Mouse (Mus musculus): ENCODE data around the gene Il17re.
A peak's percentile ranks its signal among the peaks of the same experiment; 100 is the strongest.

Il17re gene

DNA sequence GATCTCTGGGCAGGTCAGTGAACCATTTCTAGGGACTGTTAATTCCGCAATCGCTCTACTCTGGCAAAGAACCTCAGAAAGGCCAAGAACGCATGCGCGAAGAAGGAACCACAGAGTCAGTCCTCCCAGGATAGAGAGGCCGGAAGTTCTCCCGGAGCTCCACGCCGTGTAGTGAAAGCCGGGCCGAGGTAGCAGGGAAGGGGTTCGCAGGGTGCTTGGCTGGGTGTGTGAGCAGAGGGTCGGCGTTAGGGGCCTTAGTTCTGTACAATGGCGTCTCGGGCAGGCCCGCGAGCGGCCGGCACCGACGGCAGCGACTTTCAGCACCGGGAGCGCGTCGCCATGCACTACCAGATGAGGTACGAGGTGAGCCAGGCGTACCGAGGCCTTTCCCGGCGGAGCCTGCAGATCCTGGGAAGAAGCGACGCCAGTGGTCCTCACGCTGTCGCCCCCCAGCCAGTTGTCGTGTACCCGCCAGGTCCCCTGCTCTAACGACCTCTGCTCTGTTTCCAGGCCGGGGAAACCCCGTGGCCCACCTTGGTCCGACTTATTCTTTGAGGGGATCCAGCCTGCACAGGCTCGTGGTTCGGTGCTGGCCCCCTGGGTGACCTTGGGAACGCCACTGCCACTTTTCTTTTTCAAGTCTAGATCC lies 15.7 kb upstream of the Il17re start, which contains the start of gene Jagn1:
Gene Jagn1, plus strand, starts transcription at position 128 of the 649 bp plus-strand sequence.
- peak; percentile 87 for DNase-seq (ENCODE audit: extremely low read depth, insufficient read length, low spot score)

DNA sequence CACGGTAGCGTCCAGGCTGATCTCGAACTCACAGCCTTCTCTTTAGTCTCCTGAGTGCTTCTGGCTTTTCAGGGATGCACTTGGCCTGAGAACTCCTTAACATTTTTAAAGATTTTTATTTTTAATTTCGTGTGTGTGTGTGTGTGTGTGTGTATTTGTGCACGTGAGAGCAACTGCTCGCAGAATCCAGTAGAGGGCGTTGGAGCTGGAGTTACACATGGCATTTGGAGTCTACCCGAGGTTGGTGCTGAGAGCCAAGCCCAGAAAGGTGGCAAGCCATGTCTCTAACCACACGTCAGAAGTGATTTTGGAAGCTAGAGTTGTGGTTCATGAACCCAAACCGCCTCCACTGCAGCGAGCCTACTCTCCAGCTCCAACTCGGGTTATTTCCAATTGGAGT lies 15.2 kb upstream of the Il17re start:
- DNase-seq (ENCODE audit: extremely low read depth, insufficient read length, low spot score) = no peak

DNA sequence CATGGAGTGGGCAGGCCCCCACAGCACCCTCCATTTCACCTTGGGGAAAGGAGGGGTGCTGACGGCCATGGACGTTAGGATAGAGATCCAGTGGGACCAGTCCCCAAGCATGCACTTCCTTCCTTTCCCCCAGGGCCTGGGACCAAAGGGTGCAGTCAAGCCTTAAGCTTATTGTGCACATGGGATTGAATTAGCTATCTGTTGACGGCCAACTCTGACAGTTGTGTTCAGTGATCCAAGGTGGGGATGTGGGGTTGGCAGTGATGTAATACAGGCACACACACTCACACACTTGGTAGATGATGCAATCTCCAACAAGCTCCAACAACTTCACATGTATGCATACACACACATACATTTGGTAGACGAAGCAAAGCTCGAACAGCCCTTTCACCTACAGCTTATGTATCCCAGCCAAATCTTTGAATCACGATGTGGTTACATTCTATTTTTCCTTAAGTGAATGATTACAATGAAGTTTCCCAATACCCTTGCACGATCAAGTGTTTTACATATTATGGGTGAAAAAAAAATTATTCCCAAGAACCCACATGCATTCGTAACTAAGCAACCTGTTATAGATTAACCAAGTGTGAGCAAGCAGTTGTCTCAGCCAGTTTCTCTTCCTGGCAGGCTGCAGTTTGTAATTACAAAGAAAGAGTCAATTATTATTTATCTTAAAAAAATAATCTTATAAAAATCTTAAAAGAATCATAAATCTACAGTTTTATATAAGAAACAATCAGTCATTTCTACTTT lies 13.9 kb upstream of the Il17re start:
- DNase-seq (ENCODE audit: extremely low read depth, insufficient read length, low spot score) = no peak

DNA sequence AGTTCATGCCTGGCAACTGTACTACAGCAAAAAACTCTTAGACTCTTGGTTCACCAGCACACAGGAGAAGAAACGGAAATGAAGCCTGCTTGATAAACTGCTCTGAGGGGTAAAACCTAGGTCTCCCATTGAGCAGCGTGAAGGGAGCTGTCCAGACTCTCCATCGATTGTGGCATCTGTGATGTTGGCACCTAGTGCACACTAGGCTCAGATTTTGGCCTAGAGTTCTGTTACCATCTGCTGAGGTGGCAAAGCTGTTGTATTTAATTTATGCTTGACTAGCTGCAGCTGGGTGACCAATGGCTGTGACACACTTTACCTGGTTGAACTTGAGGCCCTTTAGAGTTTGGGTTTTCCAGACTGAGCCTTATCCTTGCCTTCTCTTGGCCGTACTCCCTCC lies 10.6 kb upstream of the Il17re start:
- no peak for DNase-seq (ENCODE audit: extremely low read depth, insufficient read length, low spot score)

DNA sequence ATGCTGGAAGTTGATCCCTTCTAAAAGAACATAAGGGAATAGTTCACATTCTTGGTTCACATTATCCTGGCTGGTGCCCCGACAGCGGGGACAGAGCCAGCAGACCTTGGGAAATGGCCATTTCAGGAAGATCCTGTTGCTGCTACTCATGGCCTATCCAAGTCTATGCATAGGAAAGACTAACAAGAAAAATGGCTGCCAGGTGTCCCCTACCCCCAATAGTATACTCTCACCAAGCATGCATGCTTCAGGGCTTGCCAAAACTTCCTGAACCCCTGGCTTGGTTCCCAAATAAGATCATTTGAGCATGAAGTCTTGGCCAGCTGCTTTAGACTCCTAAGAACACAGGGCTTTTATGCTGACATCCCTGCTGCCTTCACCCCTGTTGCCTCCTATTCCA lies 6.4 kb upstream of the Il17re start:
- DNase-seq (ENCODE audit: extremely low read depth, insufficient read length, low spot score) = no peak

DNA sequence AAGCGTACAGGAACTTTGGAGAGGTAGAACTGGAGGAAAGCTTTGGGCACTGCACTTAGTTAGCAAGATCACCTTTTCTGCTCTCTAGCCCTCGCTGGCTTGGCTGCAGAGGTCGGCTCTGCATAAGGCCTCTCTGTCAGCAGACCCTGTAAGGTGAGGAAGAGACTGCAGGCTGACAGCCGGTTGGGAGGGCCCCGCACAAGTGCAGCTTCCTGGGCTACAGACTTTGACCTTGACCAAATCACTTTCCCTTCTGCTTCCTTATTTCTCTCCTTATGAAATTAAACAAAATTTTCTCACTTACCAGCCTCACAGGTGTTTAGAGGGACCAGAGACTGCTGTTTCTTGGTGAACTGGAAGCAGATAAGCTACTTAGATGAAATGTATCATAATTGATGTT lies 3.3 kb upstream of the Il17re start:
- no peak for DNase-seq (ENCODE audit: extremely low read depth, insufficient read length, low spot score)

DNA sequence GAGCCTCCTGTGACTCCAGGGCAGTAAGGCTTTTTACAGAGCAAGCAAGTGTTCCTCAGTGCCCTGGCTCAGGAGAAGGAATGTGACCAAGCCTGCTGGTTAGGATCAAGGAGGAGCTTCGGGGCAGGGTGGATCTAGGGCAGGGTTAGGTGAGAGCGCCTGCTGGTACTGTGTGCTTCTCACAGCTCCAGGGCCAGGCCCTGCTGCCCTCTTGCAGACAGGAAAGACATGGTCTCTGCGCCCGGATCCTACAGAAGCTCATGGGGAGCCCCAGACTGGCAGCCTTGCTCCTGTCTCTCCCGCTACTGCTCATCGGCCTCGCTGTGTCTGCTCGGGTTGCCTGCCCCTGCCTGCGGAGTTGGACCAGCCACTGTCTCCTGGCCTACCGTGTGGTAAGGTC lies 351 bp downstream of the Il17re start:
- DNase-seq (ENCODE audit: extremely low read depth, insufficient read length, low spot score) = no peak

DNA sequence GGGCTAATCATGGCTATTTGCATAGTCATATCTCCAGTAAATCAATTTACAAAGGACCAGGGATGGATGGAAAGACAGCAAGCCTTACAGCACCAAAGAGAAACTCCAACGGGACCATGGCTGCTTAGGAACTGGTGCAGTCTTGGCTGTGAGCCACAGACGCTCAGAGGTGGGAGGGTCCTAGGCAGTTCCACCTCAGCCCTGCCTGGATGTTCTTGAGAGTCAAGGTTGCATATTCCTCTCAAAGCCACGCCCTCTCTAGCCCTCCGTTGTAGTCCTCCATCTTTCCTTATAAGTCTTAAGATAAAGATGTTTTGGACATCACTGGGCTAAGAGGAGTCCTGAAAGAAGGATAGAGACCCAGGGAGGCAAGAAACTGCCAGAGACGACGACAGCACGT lies 5.8 kb downstream of the Il17re start:
- no peak for DNase-seq (ENCODE audit: extremely low read depth, insufficient read length, low spot score)

DNA sequence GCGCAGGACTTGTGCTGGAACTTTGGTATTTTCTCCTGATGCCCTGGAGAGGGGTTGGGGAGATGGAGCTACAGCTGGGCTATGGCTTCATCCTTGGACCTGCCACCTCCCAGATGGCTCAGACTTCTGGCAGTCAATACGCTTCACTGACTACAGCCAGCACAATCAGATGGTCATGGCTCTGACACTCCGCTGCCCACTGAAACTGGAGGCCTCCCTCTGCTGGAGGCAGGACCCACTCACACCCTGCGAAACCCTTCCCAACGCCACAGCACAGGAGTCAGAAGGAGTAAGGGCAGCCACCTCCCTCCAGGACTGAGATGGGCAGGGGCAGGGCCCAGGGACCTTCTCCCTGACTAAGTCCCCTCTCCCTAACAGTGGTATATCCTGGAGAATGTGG lies 7.3 kb downstream of the Il17re start:
- DNase-seq (ENCODE audit: extremely low read depth, insufficient read length, low spot score) = no peak

DNA sequence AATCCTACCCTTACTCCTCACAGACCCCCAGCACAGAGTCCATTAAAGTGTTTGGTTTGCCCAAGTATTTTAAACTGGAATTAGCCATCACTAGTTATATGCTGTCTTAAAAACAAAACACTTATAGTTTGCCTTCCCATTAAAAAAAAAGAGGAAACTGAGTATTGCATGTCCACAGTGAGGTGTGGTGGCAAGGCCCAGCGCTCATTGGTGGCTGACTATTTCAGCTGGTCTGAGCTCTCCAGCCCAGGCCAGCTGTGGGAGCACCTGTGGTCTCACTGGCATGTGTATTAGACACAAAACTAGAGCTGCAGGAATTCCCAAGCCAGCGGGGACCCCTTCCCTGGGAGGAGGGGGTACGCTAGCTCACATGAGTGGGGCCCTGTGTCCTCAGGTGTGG lies 10.2 kb downstream of the Il17re start:
- no peak for DNase-seq (ENCODE audit: extremely low read depth, insufficient read length, low spot score)

DNA sequence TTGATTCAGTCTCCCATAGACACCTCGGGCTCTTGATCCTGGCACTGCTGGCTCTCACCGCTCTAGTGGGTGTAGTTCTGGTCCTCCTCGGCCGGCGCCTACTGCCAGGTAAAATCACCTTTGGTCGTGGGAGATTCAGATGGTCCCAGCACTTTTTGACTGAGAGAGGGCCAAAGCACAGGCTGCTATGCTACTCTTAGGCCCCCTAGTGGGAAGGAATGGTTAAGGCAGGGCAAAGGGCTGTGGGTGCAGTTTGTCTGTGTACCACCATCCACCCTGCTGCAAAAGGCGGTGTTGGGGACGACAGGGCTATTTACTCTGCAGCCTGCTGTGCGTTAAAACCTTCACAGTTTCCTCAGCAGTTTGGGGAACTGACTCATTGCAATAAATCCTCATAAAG lies 10.7 kb downstream of the Il17re start:
- no peak for DNase-seq (ENCODE audit: extremely low read depth, insufficient read length, low spot score)

DNA sequence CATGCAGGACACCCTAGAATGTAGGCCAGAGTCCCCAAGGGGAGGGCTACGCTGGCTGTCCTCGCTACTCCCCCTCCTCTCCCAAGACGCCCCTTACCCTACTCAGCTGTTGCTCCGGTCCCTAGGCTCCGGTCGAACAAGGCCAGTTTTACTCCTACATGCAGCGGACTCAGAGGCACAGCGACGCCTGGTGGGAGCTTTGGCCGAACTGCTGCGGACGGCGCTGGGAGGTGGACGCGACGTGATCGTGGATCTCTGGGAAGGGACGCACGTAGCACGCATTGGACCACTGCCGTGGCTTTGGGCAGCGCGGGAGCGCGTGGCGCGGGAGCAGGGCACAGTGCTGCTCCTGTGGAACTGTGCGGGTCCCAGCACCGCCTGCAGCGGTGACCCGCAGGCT lies 11.1 kb downstream of the Il17re start:
- DNase-seq (ENCODE audit: extremely low read depth, insufficient read length, low spot score) = no peak

DNA sequence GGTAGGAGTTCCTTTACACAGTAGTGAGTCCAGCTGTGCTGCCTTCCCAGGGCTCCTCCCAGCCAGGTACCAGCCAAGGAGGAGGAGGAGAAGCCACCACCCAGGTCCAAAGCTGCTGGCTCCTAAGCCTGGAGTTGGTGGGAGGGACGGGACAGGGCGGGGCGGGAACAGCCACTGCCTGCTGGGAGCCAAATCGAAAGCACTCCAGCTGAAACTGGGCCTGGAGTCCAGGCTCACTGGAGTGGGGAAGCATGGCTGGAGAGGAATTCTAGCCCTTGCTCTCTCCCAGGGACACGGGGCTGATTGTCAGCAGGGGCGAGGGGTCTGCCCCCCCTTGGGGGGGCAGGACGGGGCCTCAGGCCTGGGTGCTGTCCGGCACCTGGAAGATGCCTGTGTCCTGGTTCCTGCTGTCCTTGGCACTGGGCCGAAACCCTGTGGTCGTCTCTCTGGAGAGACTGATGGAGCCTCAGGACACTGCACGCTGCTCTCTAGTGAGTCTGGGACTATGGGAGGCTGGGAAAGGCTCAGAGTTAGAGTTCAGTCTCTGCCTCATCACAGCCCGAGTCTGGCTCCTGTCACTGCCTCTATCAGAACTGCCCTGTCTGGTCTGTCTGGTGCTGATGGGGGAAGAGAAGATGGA lies 13.1 kb downstream of the Il17re start, which contains the start of gene Il17rc:
Gene Il17rc, plus strand, starts transcription at position 131 of the 640 bp plus-strand sequence.
- DNase-seq (ENCODE audit: extremely low read depth, insufficient read length, low spot score) = peak; percentile 97

DNA sequence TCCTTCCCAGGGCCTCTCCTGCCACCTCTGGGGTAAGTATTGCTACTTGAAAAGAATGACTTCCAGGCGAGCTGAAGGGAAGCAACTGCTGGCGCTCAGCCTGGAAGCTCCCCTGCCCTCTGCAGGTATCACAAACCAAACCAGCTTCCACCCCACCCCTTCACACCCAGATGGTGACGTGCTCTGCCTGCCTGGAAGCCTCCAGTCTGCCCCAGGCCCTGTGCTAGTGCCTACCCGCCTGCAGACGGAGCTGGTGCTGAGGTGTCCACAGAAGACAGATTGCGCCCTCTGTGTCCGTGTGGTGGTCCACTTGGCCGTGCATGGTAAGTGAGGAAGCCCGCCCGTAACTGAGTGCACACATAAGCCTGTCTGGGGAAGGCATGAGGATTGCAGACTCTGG lies 13.8 kb downstream of the Il17re start:
- peak; percentile 82 for DNase-seq (ENCODE audit: extremely low read depth, insufficient read length, low spot score)

DNA sequence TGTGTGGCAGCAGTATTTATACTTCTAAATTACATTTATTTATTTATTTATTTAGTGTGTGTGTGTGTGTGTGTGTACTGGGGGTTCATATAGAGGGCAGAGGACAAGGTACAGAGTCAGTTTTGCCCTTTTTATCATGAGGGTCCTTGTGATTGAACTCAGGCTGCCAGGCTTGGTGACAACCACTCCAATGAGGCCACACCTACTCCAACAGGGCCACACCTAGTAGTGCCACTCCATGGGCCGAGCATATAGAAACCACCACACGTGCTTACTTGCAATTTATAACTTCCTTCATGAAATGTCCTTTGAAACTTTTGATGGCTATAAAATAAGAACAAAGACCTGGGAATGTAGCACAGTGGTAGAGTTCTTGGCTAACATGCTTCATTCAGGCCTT lies 15.0 kb downstream of the Il17re start:
- DNase-seq (ENCODE audit: extremely low read depth, insufficient read length, low spot score) = no peak

DNA sequence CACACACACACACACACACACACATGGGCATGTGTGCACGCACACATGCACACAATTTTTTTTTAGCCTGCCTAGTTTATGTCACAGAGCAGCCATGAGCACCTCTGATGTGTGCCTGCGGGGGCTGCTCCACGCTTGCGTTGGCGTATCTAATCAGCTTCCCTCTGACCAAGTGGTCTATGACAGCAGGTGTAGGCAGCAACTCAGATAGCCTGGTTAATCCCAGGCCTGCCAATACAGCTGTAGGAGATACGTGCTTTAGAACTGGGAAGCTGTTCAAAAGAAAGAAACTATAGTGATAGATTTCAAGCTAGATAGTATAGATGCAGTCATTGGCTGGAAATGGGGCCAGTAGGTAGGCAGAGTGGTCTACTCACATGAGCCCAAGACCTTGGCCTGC lies 15.4 kb downstream of the Il17re start:
- DNase-seq (ENCODE audit: extremely low read depth, insufficient read length, low spot score) = no peak

DNA sequence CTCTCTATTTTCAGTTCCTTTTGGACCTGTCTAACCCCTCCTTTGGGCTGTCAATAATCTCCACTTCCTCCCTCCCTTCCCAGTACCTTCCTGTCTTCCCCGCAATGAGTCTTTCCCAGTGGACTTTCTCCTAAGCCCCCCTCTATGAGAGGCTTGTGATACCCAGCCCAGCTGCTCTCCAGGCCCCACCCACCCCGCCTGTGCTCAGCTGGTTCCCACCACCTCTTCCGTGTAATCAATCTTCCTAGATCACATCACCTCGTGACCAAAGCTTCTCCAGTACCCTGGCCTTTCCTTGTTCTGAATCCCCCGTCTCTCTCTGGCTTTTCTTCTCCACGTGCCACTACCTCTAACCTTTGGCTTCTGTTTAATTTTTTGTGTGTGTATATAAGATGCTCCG lies 19.1 kb downstream of the Il17re start:
- DNase-seq (ENCODE audit: extremely low read depth, insufficient read length, low spot score) = no peak

DNA sequence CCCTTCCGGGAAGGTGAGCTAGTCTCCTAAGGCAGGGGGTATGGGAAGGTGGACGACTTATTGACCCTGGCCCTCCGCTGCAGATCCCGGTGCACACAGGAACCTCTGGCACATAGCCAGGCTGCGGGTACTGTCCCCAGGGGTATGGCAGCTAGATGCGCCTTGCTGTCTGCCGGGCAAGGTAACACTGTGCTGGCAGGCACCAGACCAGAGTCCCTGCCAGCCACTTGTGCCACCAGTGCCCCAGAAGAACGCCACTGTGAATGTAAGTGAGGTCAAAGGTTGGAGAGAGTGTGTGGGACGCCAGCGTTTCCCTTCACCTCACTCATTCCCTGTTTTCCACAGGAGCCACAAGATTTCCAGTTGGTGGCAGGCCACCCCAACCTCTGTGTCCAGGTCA lies 20.6 kb downstream of the Il17re start:
- DNase-seq (ENCODE audit: extremely low read depth, insufficient read length, low spot score) = no peak

DNA sequence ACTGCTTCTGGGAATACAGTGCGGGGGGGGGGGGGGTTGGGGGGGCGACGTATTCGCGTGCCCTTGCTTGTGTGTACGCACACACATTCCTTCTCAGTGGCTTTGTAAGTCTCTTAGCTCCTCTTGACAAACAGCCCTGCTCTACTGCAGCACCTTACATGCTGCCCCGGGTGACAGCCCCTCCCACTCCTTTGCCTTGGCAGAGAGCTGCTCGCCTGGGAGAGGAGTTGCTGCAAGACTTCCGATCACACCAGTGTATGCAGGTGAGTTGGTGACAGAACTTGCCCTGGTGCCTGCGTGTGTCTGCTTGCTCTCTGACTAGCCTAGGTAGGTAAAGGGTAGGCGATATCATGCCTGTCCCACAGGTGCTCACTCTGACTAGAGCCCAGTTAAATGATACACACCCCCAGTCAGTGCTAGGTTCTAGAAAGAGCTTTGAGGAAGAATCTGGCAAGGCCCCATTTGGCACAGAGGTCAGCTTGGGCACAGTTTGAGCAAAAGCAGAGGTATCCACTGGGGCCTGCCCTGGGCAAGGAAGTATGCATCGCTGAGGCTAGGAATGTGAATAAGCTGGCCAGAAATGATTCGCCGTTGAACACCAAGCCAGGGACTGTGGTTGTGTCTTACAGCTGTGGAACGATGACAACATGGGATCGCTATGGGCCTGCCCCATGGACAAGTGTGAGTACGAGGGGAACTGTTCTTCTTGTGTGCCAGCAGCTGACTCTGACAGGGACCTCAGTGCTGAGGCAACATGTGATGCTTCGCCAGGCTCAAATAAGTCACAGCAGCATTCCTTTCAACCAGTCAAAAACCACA lies 22.5 kb downstream of the Il17re start:
- DNase-seq (ENCODE audit: extremely low read depth, insufficient read length, low spot score) = peak; percentile 91

DNA sequence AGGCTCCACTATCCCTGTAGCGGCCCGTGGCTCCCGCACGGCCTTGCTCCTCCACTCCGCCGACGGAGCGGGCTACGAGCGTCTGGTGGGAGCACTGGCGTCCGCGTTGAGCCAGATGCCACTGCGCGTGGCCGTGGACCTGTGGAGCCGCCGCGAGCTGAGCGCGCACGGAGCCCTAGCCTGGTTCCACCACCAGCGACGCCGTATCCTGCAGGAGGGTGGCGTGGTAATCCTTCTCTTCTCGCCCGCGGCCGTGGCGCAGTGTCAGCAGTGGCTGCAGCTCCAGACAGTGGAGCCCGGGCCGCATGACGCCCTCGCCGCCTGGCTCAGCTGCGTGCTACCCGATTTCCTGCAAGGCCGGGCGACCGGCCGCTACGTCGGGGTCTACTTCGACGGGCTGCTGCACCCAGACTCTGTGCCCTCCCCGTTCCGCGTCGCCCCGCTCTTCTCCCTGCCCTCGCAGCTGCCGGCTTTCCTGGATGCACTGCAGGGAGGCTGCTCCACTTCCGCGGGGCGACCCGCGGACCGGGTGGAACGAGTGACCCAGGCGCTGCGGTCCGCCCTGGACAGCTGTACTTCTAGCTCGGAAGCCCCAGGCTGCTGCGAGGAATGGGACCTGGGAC lies 24.3 kb downstream of the Il17re start:
- no peak for DNase-seq (ENCODE audit: extremely low read depth, insufficient read length, low spot score)

Measured in 3134 (cell line).